Mouse (Mus musculus) ES-Bruce4 (cell line): ENCODE measurements around the gene H2-Q7. TPM values are rescaled to one million over a fixed set of nuclear protein-coding genes. Genes with fewer than 3 reads are reported as not detected.
A peak's percentile ranks its signal among the peaks of the same experiment; 100 is the strongest.
"Not testable (repeated sequence)": the region's sequence is repeated elsewhere in the genome, so short reads cannot be mapped to it uniquely, and the experiment has no call there.

Experiments
- H3K27ac ChIP-seq: 2 replicates; pipeline ENCODE4 v1.5.1; 2012; ENCODE audit warnings: low read length, inconsistent platforms; ENCODE audit not compliant: insufficient read depth
- H3K27me3 ChIP-seq: 2 replicates; pipeline ENCODE4 v1.6.1; 2012; ENCODE audit warnings: mild to moderate bottlenecking, low read length, inconsistent platforms; ENCODE audit not compliant: control insufficient read depth, poor library complexity, insufficient read depth, severe bottlenecking
- H3K36me3 ChIP-seq: 2 replicates; pipeline ENCODE4 v1.6.1; 2012; ENCODE audit warnings: inconsistent platforms, mild to moderate bottlenecking, low read length, moderate library complexity; ENCODE audit not compliant: control insufficient read depth, poor library complexity, insufficient read depth, severe bottlenecking
- H3K4me1 ChIP-seq: one replicate; pipeline ENCODE4 v1.8.1; 2011; ENCODE audit warnings: low read length; ENCODE audit not compliant: control insufficient read depth, insufficient read depth
- H3K4me3 ChIP-seq: 2 replicates; pipeline ENCODE4 v1.5.1; 2011; ENCODE audit warnings: low read depth, mild to moderate bottlenecking, low read length
- H3K9ac ChIP-seq: 2 replicates; pipeline ENCODE4 v1.6.1; 2012; ENCODE audit warnings: low read depth, mild to moderate bottlenecking, inconsistent platforms; ENCODE audit not compliant: poor library complexity, severe bottlenecking
- H3K9me3 ChIP-seq: replicated peaks from 2 replicates; pipeline ENCODE4 v1.6.1; 2012; ENCODE audit warnings: mild to moderate bottlenecking, low read length, inconsistent platforms; ENCODE audit not compliant: control insufficient read depth, poor library complexity, insufficient read depth, severe bottlenecking
- CTCF ChIP-seq: IDR thresholded peaks from one replicate; pipeline ENCODE4 v1.8.1; 2011; ENCODE audit warnings: low read depth, low read length
- polyA plus RNA-seq: library from polyadenylated mRNA; stranded (reverse); fragments of >200 nt; gene quantifications from 2 replicates; pipeline ENCODE4 v1.2.4, GENCODE M21; 2011; ENCODE audit warnings: low read depth; ENCODE audit not compliant: missing spikeins, insufficient read depth, insufficient read length

H2-Q7 gene
- polyA plus RNA-seq, 1 experiment: 4.9 TPM

- H3K36me3 ChIP-seq, H3K4me1 ChIP-seq, H3K27me3 ChIP-seq, H3K27ac ChIP-seq, H3K9ac ChIP-seq, H3K9me3 ChIP-seq: not testable (repeated sequence)
- H3K4me3 ChIP-seq: peak overlapping the region; percentile 22; the same call in 1 of the 2 replicates
Measured at GRCm38 (mm10) chr17:35439925-35440645, 1.1 kb downstream of the H2-Q7 start.

- H3K9me3 ChIP-seq, H3K4me1 ChIP-seq, H3K27ac ChIP-seq, H3K4me3 ChIP-seq, H3K9ac ChIP-seq, H3K27me3 ChIP-seq, H3K36me3 ChIP-seq: not testable (repeated sequence)
Measured at GRCm38 (mm10) chr17:35442376-35442775, 3.4 kb downstream of the H2-Q7 start.

- not testable (repeated sequence) for H3K27me3 ChIP-seq
Measured at GRCm38 (mm10) chr17:35444510-35444909, 5.6 kb downstream of the H2-Q7 start.

GRCm38 (mm10) chr17:35458247-35458646 lies 19.3 kb downstream of the H2-Q7 start:
- H3K4me3 ChIP-seq, H3K4me1 ChIP-seq, H3K9ac ChIP-seq, H3K27me3 ChIP-seq, H3K9me3 ChIP-seq, H3K27ac ChIP-seq, H3K36me3 ChIP-seq: not testable (repeated sequence)

More at GRCm38 (mm10) chr17:35444510-35444909, 5.6 kb downstream of the H2-Q7 start:
- H3K4me1 ChIP-seq, H3K36me3 ChIP-seq, H3K9ac ChIP-seq, H3K4me3 ChIP-seq, H3K9me3 ChIP-seq, H3K27ac ChIP-seq: not testable (repeated sequence)

- H3K27me3 ChIP-seq, H3K27ac ChIP-seq, H3K4me1 ChIP-seq, H3K9me3 ChIP-seq, H3K36me3 ChIP-seq, H3K4me3 ChIP-seq, H3K9ac ChIP-seq: not testable (repeated sequence)
Measured at GRCm38 (mm10) chr17:35460513-35461341, 21.8 kb downstream of the H2-Q7 start.

- not testable (repeated sequence) for H3K9me3 ChIP-seq, H3K27ac ChIP-seq, H3K36me3 ChIP-seq, H3K4me1 ChIP-seq, H3K9ac ChIP-seq, H3K4me3 ChIP-seq
- H3K27me3 ChIP-seq: peaks cover 13% of the 10 kb centered on the region
- peak; percentile 74 for TF ChIP-seq CTCF
Measured at GRCm38 (mm10) chr17:35465651-35466050, 26.7 kb downstream of the H2-Q7 start.

- not testable (repeated sequence) for H3K4me1 ChIP-seq, H3K4me3 ChIP-seq, H3K9me3 ChIP-seq, H3K27ac ChIP-seq, H3K36me3 ChIP-seq, H3K9ac ChIP-seq
- H3K27me3 ChIP-seq: peaks cover 14% of the 10 kb centered on the region
Measured at GRCm38 (mm10) chr17:35468936-35469335, 30.0 kb downstream of the H2-Q7 start.
